Mouse (Mus musculus): Measurements from ENCODE around the gene Dbndd2. TPM values are rescaled to one million over a fixed set of nuclear protein-coding genes. Genes with fewer than 3 reads are reported as not detected.

The Dbndd2 gene
- total RNA-seq, 1 experiment from 2014 or later = not detected

GRCm38 (mm10) chr2:164486258-164487114 lies 580 bp downstream of the Dbndd2 start:
- ATAC-seq (replicated peaks in 1 of 2; ENCODE audit: insufficient read depth in 1 of 2, low FRiP score in 2 of 2, low TSS enrichment in 1 of 2, low read depth in 1 of 2, poor library complexity in 2 of 2, severe bottlenecking in 2 of 2) = peak in 1 of 2 experiments; percentile 50; a peak in 1 of 4 replicates

- 0 out of 4 replicates have a peak, but pooled peaks of 1 of the 2 experiments have one; percentile 3 for ATAC-seq (replicated peaks in 1 of 2; ENCODE audit: insufficient read depth in 1 of 2, low FRiP score in 2 of 2, low TSS enrichment in 1 of 2, low read depth in 1 of 2, poor library complexity in 2 of 2, severe bottlenecking in 2 of 2)
Measured at GRCm38 (mm10) chr2:164487115-164487527, 1.2 kb downstream of the Dbndd2 start.

- ATAC-seq (replicated peaks in 1 of 2; ENCODE audit: insufficient read depth in 1 of 2, low FRiP score in 2 of 2, low TSS enrichment in 1 of 2, low read depth in 1 of 2, poor library complexity in 2 of 2, severe bottlenecking in 2 of 2) = no peak
Measured at GRCm38 (mm10) chr2:164487812-164488211, 1.9 kb downstream of the Dbndd2 start.

GRCm38 (mm10) chr2:164494126-164494525 lies 8.2 kb downstream of the Dbndd2 start:
- ATAC-seq (replicated peaks in 1 of 2; ENCODE audit: insufficient read depth in 1 of 2, low FRiP score in 2 of 2, low TSS enrichment in 1 of 2, low read depth in 1 of 2, poor library complexity in 2 of 2, severe bottlenecking in 2 of 2) = no peak

GRCm38 (mm10) chr2:164496331-164496730 lies 10.4 kb downstream of the Dbndd2 start:
- no peak for ATAC-seq (replicated peaks in 1 of 2; ENCODE audit: insufficient read depth in 1 of 2, low FRiP score in 2 of 2, low TSS enrichment in 1 of 2, low read depth in 1 of 2, poor library complexity in 2 of 2, severe bottlenecking in 2 of 2)

GRCm38 (mm10) chr2:164496847-164497690 lies 11.2 kb downstream of the Dbndd2 start, which contains the start of gene Pigt:
Pigt (plus strand) TSS chr2:164497520.
- ATAC-seq (replicated peaks in 1 of 2; ENCODE audit: insufficient read depth in 1 of 2, low FRiP score in 2 of 2, low TSS enrichment in 1 of 2, low read depth in 1 of 2, poor library complexity in 2 of 2, severe bottlenecking in 2 of 2) = peak; percentile 77 to 95

- ATAC-seq (replicated peaks in 1 of 2; ENCODE audit: insufficient read depth in 1 of 2, low FRiP score in 2 of 2, low TSS enrichment in 1 of 2, low read depth in 1 of 2, poor library complexity in 2 of 2, severe bottlenecking in 2 of 2) = peak in 1 of 2 experiments; percentile 21; a peak in 1 of 4 replicates
Measured at GRCm38 (mm10) chr2:164497691-164498268, 11.9 kb downstream of the Dbndd2 start.

GRCm38 (mm10) chr2:164499317-164499716 lies 13.4 kb downstream of the Dbndd2 start:
- ATAC-seq (replicated peaks in 1 of 2; ENCODE audit: insufficient read depth in 1 of 2, low FRiP score in 2 of 2, low TSS enrichment in 1 of 2, low read depth in 1 of 2, poor library complexity in 2 of 2, severe bottlenecking in 2 of 2) = no peak

- no peak for ATAC-seq (replicated peaks in 1 of 2; ENCODE audit: insufficient read depth in 1 of 2, low FRiP score in 2 of 2, low TSS enrichment in 1 of 2, low read depth in 1 of 2, poor library complexity in 2 of 2, severe bottlenecking in 2 of 2)
Measured at GRCm38 (mm10) chr2:164500511-164500910, 14.6 kb downstream of the Dbndd2 start.

- no peak for ATAC-seq (replicated peaks in 1 of 2; ENCODE audit: insufficient read depth in 1 of 2, low FRiP score in 2 of 2, low TSS enrichment in 1 of 2, low read depth in 1 of 2, poor library complexity in 2 of 2, severe bottlenecking in 2 of 2)
Measured at GRCm38 (mm10) chr2:164504919-164505318, 19.0 kb downstream of the Dbndd2 start.

GRCm38 (mm10) chr2:164505619-164506347 lies 19.9 kb downstream of the Dbndd2 start:
- ATAC-seq (replicated peaks in 1 of 2; ENCODE audit: insufficient read depth in 1 of 2, low FRiP score in 2 of 2, low TSS enrichment in 1 of 2, low read depth in 1 of 2, poor library complexity in 2 of 2, severe bottlenecking in 2 of 2) = no peak

GRCm38 (mm10) chr2:164507811-164508210 lies 21.9 kb downstream of the Dbndd2 start:
- no peak for ATAC-seq (replicated peaks in 1 of 2; ENCODE audit: insufficient read depth in 1 of 2, low FRiP score in 2 of 2, low TSS enrichment in 1 of 2, low read depth in 1 of 2, poor library complexity in 2 of 2, severe bottlenecking in 2 of 2)

- ATAC-seq (replicated peaks in 1 of 2; ENCODE audit: insufficient read depth in 1 of 2, low FRiP score in 2 of 2, low TSS enrichment in 1 of 2, low read depth in 1 of 2, poor library complexity in 2 of 2, severe bottlenecking in 2 of 2) = no peak
Measured at GRCm38 (mm10) chr2:164510621-164511190, 24.8 kb downstream of the Dbndd2 start.

GRCm38 (mm10) chr2:164512121-164512909 lies 26.4 kb downstream of the Dbndd2 start:
- no peak for ATAC-seq (replicated peaks in 1 of 2; ENCODE audit: insufficient read depth in 1 of 2, low FRiP score in 2 of 2, low TSS enrichment in 1 of 2, low read depth in 1 of 2, poor library complexity in 2 of 2, severe bottlenecking in 2 of 2)

- ATAC-seq (replicated peaks in 1 of 2; ENCODE audit: insufficient read depth in 1 of 2, low FRiP score in 2 of 2, low TSS enrichment in 1 of 2, low read depth in 1 of 2, poor library complexity in 2 of 2, severe bottlenecking in 2 of 2) = no peak
Measured at GRCm38 (mm10) chr2:164513389-164513788, 27.5 kb downstream of the Dbndd2 start.

GRCm38 (mm10) chr2:164514916-164515315 lies 29.0 kb downstream of the Dbndd2 start:
- no peak for ATAC-seq (replicated peaks in 1 of 2; ENCODE audit: insufficient read depth in 1 of 2, low FRiP score in 2 of 2, low TSS enrichment in 1 of 2, low read depth in 1 of 2, poor library complexity in 2 of 2, severe bottlenecking in 2 of 2)
